Mouse (Mus musculus) liver, postnatal 0 days (tissue): ENCODE measurements around the gene Msmp.

Experiments
- CTCF ChIP-seq: sonication (generic); IDR thresholded peaks from 2 replicates; pipeline ENCODE4 v1.5.1; 2016; ENCODE audit warnings: antibody characterized with exemption, low read depth
- EP300 ChIP-seq: IDR thresholded peaks from 2 replicates; pipeline ENCODE4 v1.6.1; 2016; ENCODE audit warnings: antibody characterized with exemption, low read depth, mild to moderate bottlenecking

- TF ChIP-seq CTCF (no peak), EP300 (no peak)
Observed at GRCm38 (mm10) chr4:43563601-43563875, 20.8 kb downstream of the Msmp start.
